ENCODE assay signal across 23 mouse cellular contexts in the genomic region with DNA sequence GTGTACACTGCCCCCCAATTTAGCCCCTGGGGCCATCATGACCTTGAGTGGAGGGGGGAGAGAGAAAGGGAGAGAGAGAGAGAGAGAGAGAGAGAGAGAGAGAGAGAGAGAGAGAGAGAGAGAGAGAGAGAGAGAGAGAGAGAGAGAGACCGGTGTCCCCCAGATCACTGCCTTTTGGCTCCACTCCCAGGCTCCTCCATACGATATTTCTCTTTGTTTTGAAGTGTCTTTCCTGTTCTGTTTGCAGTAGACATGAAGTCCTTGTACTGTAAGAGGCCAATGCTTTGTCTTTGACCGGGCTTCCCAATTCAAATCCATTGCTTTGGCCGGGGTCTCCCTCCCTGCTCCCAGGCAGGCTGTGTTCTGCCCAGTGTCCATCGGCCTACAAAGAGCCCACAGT. TPM values are rescaled to one million over a fixed set of nuclear protein-coding genes. Genes with fewer than 3 reads are reported as not detected.
DNase-seq lines count a peak whose midpoint lies in the region; ATAC-seq lines count a peak whose summit lies in the region.
"Had no signal": no experiment of that assay in that cellular context is flagged by ENCODE, and none has a peak within 500 bp of the region (broad histone marks: within the 10 kb centered on the region; RNA-seq: fewer than 3 reads in every experiment).

No protein-coding gene starts in this region.

- no peaks in the 10 kb centered on the region for H3K36me3 ChIP-seq in kidney, embryonic 16.5 days (ENCODE audit: insufficient read depth, low read length)
- H3K36me3 ChIP-seq in midbrain, embryonic 10.5 days = no peaks in the 10 kb centered on the region
- H3K36me3 ChIP-seq in midbrain, embryonic 11.5 days (ENCODE audit: control insufficient read depth, insufficient read depth, low read length) = no peaks in the 10 kb centered on the region
- H3K36me3 ChIP-seq: embryonic facial prominence, embryonic 13.5 days; embryonic facial prominence, embryonic 15.5 days; forebrain, embryonic 10.5 days; forebrain, embryonic 12.5 days had no signal

- DNase-seq in kidney, postnatal 14 days = no peak
- DNase-seq in kidney, postnatal 4 days = peak; percentile 31 to 53
- no peak for DNase-seq in kidney, adult 11 months
- no peak for DNase-seq in midbrain, embryonic 10.5 days (ENCODE audit: low spot score)
- no peak for DNase-seq in midbrain, embryonic 11.5 days (ENCODE audit: low spot score, missing footprints)
- DNase-seq: adrenal gland, adult 2 months; adrenal gland, postnatal 10 days; adrenal gland, postnatal 25 days; cerebellum, adult 11 months; cerebellum, adult 18-20 months; cerebellum, adult 8-10 months; cerebellum, adult 9-11 months; cerebellum, postnatal 14 days; cerebellum, postnatal 36 days; embryo, embryonic 11 days had no signal

- no peaks in the 10 kb centered on the region for H3K9me3 ChIP-seq in kidney, embryonic 16.5 days (ENCODE audit: low read length)
- no peaks in the 10 kb centered on the region for H3K9me3 ChIP-seq in midbrain, embryonic 10.5 days (replicated peaks)
- no peaks in the 10 kb centered on the region for H3K9me3 ChIP-seq in midbrain, embryonic 11.5 days (ENCODE audit: control insufficient read depth, low read length)
- H3K9me3 ChIP-seq: embryonic facial prominence, embryonic 13.5 days; embryonic facial prominence, embryonic 15.5 days; forebrain, embryonic 10.5 days; forebrain, embryonic 12.5 days had no signal

- no peak for ATAC-seq in kidney, embryonic 16.5 days (ENCODE audit: low FRiP score, low TSS enrichment)
- no peak for ATAC-seq in midbrain, embryonic 11.5 days (ENCODE audit: low FRiP score)
- ATAC-seq: forebrain, embryonic 14.5 days had no signal

- peak overlapping the region; percentile 54; the same call in 1 of the 2 replicates for H3K27ac ChIP-seq in kidney, embryonic 16.5 days (ENCODE audit: low read length)
- 0 out of 2 replicates have a peak overlapping the region, but pooled peaks have one; percentile 6 for H3K27ac ChIP-seq in midbrain, embryonic 10.5 days (replicated peaks)
- H3K27ac ChIP-seq in midbrain, embryonic 11.5 days (ENCODE audit: low read depth, low read length) = no peak overlapping the region
- H3K27ac ChIP-seq: embryonic facial prominence, embryonic 13.5 days; embryonic facial prominence, embryonic 15.5 days; forebrain, embryonic 10.5 days; forebrain, embryonic 12.5 days had no signal

- 0 out of 2 replicates have a peak, but pooled peaks cover 8% of the 10 kb centered on the region for H3K4me1 ChIP-seq in kidney, embryonic 16.5 days (ENCODE audit: insufficient read depth, low read length)
- no peaks in the 10 kb centered on the region for H3K4me1 ChIP-seq in midbrain, embryonic 10.5 days
- H3K4me1 ChIP-seq in midbrain, embryonic 11.5 days (ENCODE audit: control insufficient read depth, insufficient read depth, low read length) = no peaks in the 10 kb centered on the region
- H3K4me1 ChIP-seq: embryonic facial prominence, embryonic 13.5 days; embryonic facial prominence, embryonic 15.5 days; forebrain, embryonic 10.5 days; forebrain, embryonic 12.5 days had no signal

- no peak overlapping the region for H3K4me3 ChIP-seq in kidney, embryonic 16.5 days (ENCODE audit: low read length)
- H3K4me3 ChIP-seq in midbrain, embryonic 10.5 days = no peak overlapping the region
- H3K4me3 ChIP-seq in midbrain, embryonic 11.5 days (ENCODE audit: low read depth, low read length) = no peak overlapping the region
- H3K4me3 ChIP-seq: embryonic facial prominence, embryonic 13.5 days; embryonic facial prominence, embryonic 15.5 days; erythroblast, embryonic 14.5 days; forebrain, embryonic 10.5 days; forebrain, embryonic 12.5 days had no signal

- H3K4me2 ChIP-seq in kidney, embryonic 16.5 days (replicated peaks; ENCODE audit: low read depth, low read length) = no peak overlapping the region
- H3K4me2 ChIP-seq in midbrain, embryonic 11.5 days = no peak overlapping the region
- H3K4me2 ChIP-seq: embryonic facial prominence, embryonic 13.5 days; embryonic facial prominence, embryonic 15.5 days; forebrain, embryonic 12.5 days had no signal

- no peak overlapping the region for H3K9ac ChIP-seq in kidney, embryonic 16.5 days (replicated peaks; ENCODE audit: low read length)
- no peak overlapping the region for H3K9ac ChIP-seq in midbrain, embryonic 11.5 days (ENCODE audit: low read length)
- H3K9ac ChIP-seq: embryonic facial prominence, embryonic 13.5 days; embryonic facial prominence, embryonic 15.5 days; forebrain, embryonic 12.5 days had no signal

- WGBS in kidney, embryonic 16.5 days = 66% methylated on average over 5 of the region's 5 CpGs
- 86% methylated on average over 5 of the region's 5 CpGs for WGBS in midbrain, embryonic 10.5 days
- 83% methylated on average over 5 of the region's 5 CpGs for WGBS in midbrain, embryonic 11.5 days

- H3K27me3 ChIP-seq in kidney, embryonic 16.5 days (ENCODE audit: insufficient read depth, low read length) = no peaks in the 10 kb centered on the region
- peaks cover 3% of the 10 kb centered on the region for H3K27me3 ChIP-seq in midbrain, embryonic 10.5 days (ENCODE audit: low read depth, poor library complexity, severe bottlenecking)
- H3K27me3 ChIP-seq in midbrain, embryonic 11.5 days (ENCODE audit: control insufficient read depth, insufficient read depth, low read length) = no peaks in the 10 kb centered on the region
- H3K27me3 ChIP-seq: embryonic facial prominence, embryonic 15.5 days had no signal

RNA-seq across cellular contexts. Expression of gene Rasd2, which starts 8.9 kb away (rescaled TPM):
- polyA plus RNA-seq in kidney, embryonic 16.5 days (2015; fragmentation: Nextera tagmentation; extraction: Ambion mirVana) = 2.1 and 2.3 TPM in 2 replicates
- polyA plus RNA-seq in midbrain, embryonic 10.5 days (2016; fragmentation: Nextera tagmentation; extraction: Ambion mirVana) = 0.09 and 0.32 TPM in 2 replicates
- 0.12 TPM in 2 replicates for polyA plus RNA-seq in midbrain, embryonic 11.5 days (2014; fragmentation: Nextera tagmentation; extraction: Ambion mirVana)
- polyA plus RNA-seq: C2C12; erythroblast, embryonic 14.5 days had no signal

Comparison
In these comparisons a context has a peak if more than half of its experiments do, and no peak if none do; other contexts are left out.
1. DNase-seq: peak in kidney, postnatal 4 days (2 of 2); none in kidney, postnatal 14 days (single experiment), kidney, adult 11 months (single experiment), midbrain, embryonic 10.5 days (single experiment) and midbrain, embryonic 11.5 days (single experiment).